Mouse (Mus musculus) hindbrain, embryonic 14.5 days (tissue): ENCODE measurements around the gene Atp6v1f. TPM values are rescaled to one million over a fixed set of nuclear protein-coding genes. Genes with fewer than 3 reads are reported as not detected.

ENCODE experiments used
- ATAC-seq: fragments of 200-750 bp; cut with Nextera tagmentation; 2 replicates; pipeline ENCODE4 v1.8.0; 2017; ENCODE audit warnings: moderate number of reproducible peaks, mild to moderate bottlenecking, moderate TSS enrichment, moderate library complexity; ENCODE audit not compliant: low FRiP score
- DNase-seq: peaks from one replicate; pipeline ENCODE4 v3.0.0-alpha.2; 2015; ENCODE audit warnings: low spot score
- H3K27ac ChIP-seq: fragments of 300-500 bp; sonication (generic); 2 replicates; pipeline ENCODE4 v1.5.1; 2014; ENCODE audit warnings: mild to moderate bottlenecking, moderate library complexity
- H3K27me3 ChIP-seq: fragments of 300-500 bp; sonication (generic); 2 replicates; pipeline ENCODE4 v1.6.1; 2014; ENCODE audit warnings: mild to moderate bottlenecking, low read length, mixed read lengths; ENCODE audit not compliant: control insufficient read depth, insufficient read depth
- H3K36me3 ChIP-seq: fragments of 300-500 bp; sonication (generic); replicated peaks from 2 replicates; pipeline ENCODE4 v1.6.1; 2014; ENCODE audit not compliant: control insufficient read depth, insufficient read depth
- H3K4me1 ChIP-seq: fragments of 300-500 bp; sonication (generic); replicated peaks from 2 replicates; pipeline ENCODE4 v1.6.1; 2014; ENCODE audit warnings: antibody characterized with exemption, low read length, mixed read lengths; ENCODE audit not compliant: control insufficient read depth, insufficient read depth
- H3K4me2 ChIP-seq: fragments of 300-500 bp; sonication (generic); replicated peaks from 2 replicates; pipeline ENCODE4 v1.6.1; 2014; ENCODE audit warnings: mild to moderate bottlenecking, moderate library complexity
- H3K4me3 ChIP-seq: fragments of 300-500 bp; sonication (generic); replicated peaks from 2 replicates; pipeline ENCODE4 v1.5.1; 2014; ENCODE audit warnings: mild to moderate bottlenecking, low read length
- H3K9ac ChIP-seq: fragments of 300-500 bp; sonication (generic); 2 replicates; pipeline ENCODE4 v1.6.1; 2014
- H3K9me3 ChIP-seq: fragments of 300-500 bp; sonication (generic); 2 replicates; pipeline ENCODE4 v1.6.1; 2016; ENCODE audit warnings: low read length; ENCODE audit not compliant: control insufficient read depth
- WGBS: fragments of 180-500 bp; shearing (Covaris S2); extraction: QIAGEN DNeasy Blood & Tissue Kit; methylation state at CpG from one replicate; pipeline ENCODE4 v1.1.7; 2014; 5-methylcytosine and 5-hydroxymethylcytosine counted together
- polyA plus RNA-seq: library from polyadenylated mRNA; unstranded; fragments of >200 nt; fragmentation: Nextera tagmentation; extraction: Ambion mirVana; gene quantifications from 2 replicates; pipeline ENCODE4 v1.2.1, GENCODE M21; 2014

The Atp6v1f gene
- polyA plus RNA-seq, 1 experiment from 2014 or later: 346 TPM

- Histone ChIP-seq H3K36me3 (no peaks in the 10 kb centered on the region), H3K27me3 (peaks cover 46% of the 10 kb centered on the region), H3K9me3 (no peaks in the 10 kb centered on the region), H3K27ac (0 out of 2 replicates have a peak within 1 kb of the TSS, but pooled peaks have one; percentile 32), H3K4me3 (peak within 1 kb of the TSS; percentile 39), H3K4me1 (peaks cover 39% of the 10 kb centered on the region), H3K4me2 (peak within 1 kb of the TSS; percentile 67), H3K9ac (peak within 1 kb of the TSS; percentile 55)
- DNase-seq (peak; percentile 26), ATAC-seq (peak; percentile 18; the same call in 1 of the 2 replicates)
- WGBS: under 1% methylated on average over 68 of the region's 77 CpGs
Measured at GRCm38 (mm10) chr6:29433038-29433803, 34.3 kb upstream of the Atp6v1f start, which contains the start of gene Flnc. Gene Flnc (plus strand): TSS chr6:29433256.

GRCm38 (mm10) chr6:29433804-29434795, 33.4 kb upstream of the Atp6v1f start:
- peak overlapping the region; percentile 55; the same call in 1 of the 2 replicates for H3K9ac ChIP-seq
- no peaks in the 10 kb centered on the region for H3K36me3 ChIP-seq
- H3K27me3 ChIP-seq: peaks cover 46% of the 10 kb centered on the region
- H3K4me3 ChIP-seq: peak overlapping the region; percentile 39
- ATAC-seq (no peak), DNase-seq (no peak)
- peaks cover 40% of the 10 kb centered on the region for H3K4me1 ChIP-seq
- peak overlapping the region; percentile 67 for H3K4me2 ChIP-seq
- H3K27ac ChIP-seq: 0 out of 2 replicates have a peak overlapping the region, but pooled peaks have one; percentile 82
- H3K9me3 ChIP-seq: no peaks in the 10 kb centered on the region
- 5% methylated on average over 27 of the region's 27 CpGs for WGBS

- DNase-seq: peak; percentile 50
- H3K4me3 ChIP-seq: peak overlapping the region; percentile 39
- WGBS: 6% methylated on average over 13 of the region's 13 CpGs
- H3K9ac ChIP-seq: peak overlapping the region; percentile 16; the same call in 1 of the 2 replicates
- peak; percentile 44 for ATAC-seq
- peaks cover 43% of the 10 kb centered on the region for H3K4me1 ChIP-seq
- peak overlapping the region; percentile 67 for H3K4me2 ChIP-seq
- no peaks in the 10 kb centered on the region for H3K36me3 ChIP-seq
- H3K27ac ChIP-seq: peak overlapping the region; percentile 82
- no peaks in the 10 kb centered on the region for H3K9me3 ChIP-seq
- peaks cover 42% of the 10 kb centered on the region for H3K27me3 ChIP-seq
Measured at GRCm38 (mm10) chr6:29434911-29435691, 32.4 kb upstream of the Atp6v1f start.

GRCm38 (mm10) chr6:29435940-29436451, 31.5 kb upstream of the Atp6v1f start:
- DNase-seq (peak; percentile 52), ATAC-seq (peak; percentile 47; the same call in 1 of the 2 replicates)
- Histone ChIP-seq H3K9me3 (no peaks in the 10 kb centered on the region), H3K9ac (0 out of 2 replicates have a peak overlapping the region, but pooled peaks have one; percentile 16), H3K4me2 (peak overlapping the region; percentile 67), H3K4me1 (peaks cover 43% of the 10 kb centered on the region), H3K4me3 (peak overlapping the region; percentile 39; the same call in 1 of the 2 replicates), H3K27me3 (peaks cover 38% of the 10 kb centered on the region), H3K36me3 (no peaks in the 10 kb centered on the region), H3K27ac (peak overlapping the region; percentile 82)
- WGBS: 3% methylated on average over 6 of the region's 6 CpGs

GRCm38 (mm10) chr6:29436461-29436934, 31.0 kb upstream of the Atp6v1f start:
- Histone ChIP-seq H3K4me3 (no peak overlapping the region), H3K4me1 (peaks cover 43% of the 10 kb centered on the region), H3K4me2 (peak overlapping the region; percentile 67), H3K9ac (no peak overlapping the region), H3K27ac (peak overlapping the region; percentile 60), H3K9me3 (no peaks in the 10 kb centered on the region), H3K36me3 (no peaks in the 10 kb centered on the region), H3K27me3 (peaks cover 38% of the 10 kb centered on the region)
- WGBS: 2% methylated on average over 11 of the region's 11 CpGs
- DNase-seq (no peak), ATAC-seq (peak; percentile 41)

GRCm38 (mm10) chr6:29439251-29439650, 28.3 kb upstream of the Atp6v1f start:
- no peak for ATAC-seq
- H3K27ac ChIP-seq: no peak overlapping the region
- H3K9ac ChIP-seq: no peak overlapping the region
- H3K4me3 ChIP-seq: no peak overlapping the region
- DNase-seq: no peak
- WGBS: 69% methylated on average over 4 of the region's 4 CpGs
- H3K4me1 ChIP-seq: peaks cover 28% of the 10 kb centered on the region
- no peaks in the 10 kb centered on the region for H3K9me3 ChIP-seq
- peaks cover 11% of the 10 kb centered on the region; the same call in 1 of the 2 replicates for H3K27me3 ChIP-seq
- H3K36me3 ChIP-seq: 0 out of 2 replicates have a peak, but pooled peaks cover 6% of the 10 kb centered on the region
- H3K4me2 ChIP-seq: no peak overlapping the region

GRCm38 (mm10) chr6:29439789-29440188, 27.7 kb upstream of the Atp6v1f start:
- ATAC-seq: no peak
- H3K27me3 ChIP-seq: peaks cover 5% of the 10 kb centered on the region; the same call in 1 of the 2 replicates
- no peak overlapping the region for H3K9ac ChIP-seq
- H3K9me3 ChIP-seq: no peaks in the 10 kb centered on the region
- WGBS: 93% methylated on average over 6 of the region's 6 CpGs
- no peak overlapping the region for H3K27ac ChIP-seq
- H3K4me1 ChIP-seq: peaks cover 24% of the 10 kb centered on the region
- DNase-seq: no peak
- H3K4me2 ChIP-seq: no peak overlapping the region
- H3K36me3 ChIP-seq: 0 out of 2 replicates have a peak, but pooled peaks cover 7% of the 10 kb centered on the region
- no peak overlapping the region for H3K4me3 ChIP-seq

GRCm38 (mm10) chr6:29444773-29445172, 22.7 kb upstream of the Atp6v1f start:
- Histone ChIP-seq H3K9me3 (no peaks in the 10 kb centered on the region), H3K27ac (no peak overlapping the region), H3K9ac (no peak overlapping the region), H3K27me3 (no peaks in the 10 kb centered on the region), H3K4me1 (no peaks in the 10 kb centered on the region), H3K36me3 (peaks cover 10% of the 10 kb centered on the region; the same call in 1 of the 2 replicates), H3K4me3 (no peak overlapping the region), H3K4me2 (no peak overlapping the region)
- DNase-seq: no peak
- WGBS: 72% methylated on average over 11 of the region's 11 CpGs
- no peak for ATAC-seq
